Comparison of ENCODE assay signal across 7 mouse cellular contexts in genomic region chr12:10223832-10224231, GRCm38 (mm10).
DNase-seq lines count a peak whose midpoint lies in the region; ATAC-seq lines count a peak whose summit lies in the region.

No protein-coding gene starts in this region.

- H3K27ac ChIP-seq in neural tube, embryonic 13.5 days (replicated peaks), result no peak overlapping the region

- peak; percentile 21 for DNase-seq in left cerebral cortex, adult 11 months (ENCODE audit: low spot score)
- no peak for DNase-seq in left cerebral cortex, adult 8-10 months (ENCODE audit: low spot score in 2 of 2)
- DNase-seq in R1 (ENCODE audit: low read depth, low spot score), result peak; percentile 2
- DNase-seq in fibroblast of lung, adult 2 months (ENCODE audit: low read depth), result peak; percentile 32
- peak; percentile 12 for DNase-seq in layer of hippocampus, adult 9-11 months
- no peak for DNase-seq in c-Kit-positive CD71-positive TER-119-positive erythroid progenitor cells, embryonic 14.5 days (ENCODE audit: low spot score)

- H3K36me3 ChIP-seq in neural tube, embryonic 13.5 days, result no peaks in the 10 kb centered on the region

- H3K9ac ChIP-seq in neural tube, embryonic 13.5 days, result no peak overlapping the region

- H3K4me2 ChIP-seq in neural tube, embryonic 13.5 days, result no peak overlapping the region

- H3K4me3 ChIP-seq in neural tube, embryonic 13.5 days, result no peak overlapping the region

- H3K27me3 ChIP-seq in neural tube, embryonic 13.5 days, result 0 out of 2 replicates have a peak, but pooled peaks cover 4% of the 10 kb centered on the region

- H3K9me3 ChIP-seq in neural tube, embryonic 13.5 days, result no peaks in the 10 kb centered on the region

- 39% methylated on average over 4 of the region's 4 CpGs for WGBS in neural tube, embryonic 13.5 days

- no peaks in the 10 kb centered on the region for H3K4me1 ChIP-seq in neural tube, embryonic 13.5 days (replicated peaks)

- ATAC-seq in neural tube, embryonic 13.5 days (ENCODE audit: low read depth), result peak; percentile 47; the same call in 1 of the 2 replicates

Comparison
In these comparisons a context has a peak if more than half of its experiments do, and no peak if none do; other contexts are left out.
1. DNase-seq: peak in left cerebral cortex, adult 11 months (single experiment), R1 (single experiment), fibroblast of lung, adult 2 months (single experiment) and layer of hippocampus, adult 9-11 months (single experiment); none in left cerebral cortex, adult 8-10 months (0 of 2) and c-Kit-positive CD71-positive TER-119-positive erythroid progenitor cells, embryonic 14.5 days (single experiment).